Mouse (Mus musculus) kidney, postnatal 4 days (tissue): ENCODE data around the gene Hnrnpab.

Experiments used
- DNase-seq, 2 experiments: peaks; one replicate each; pipeline ENCODE4 v3.0.0; 2021; ENCODE audit warnings: mixed read lengths in 2 of 2

Hnrnpab gene

DNA sequence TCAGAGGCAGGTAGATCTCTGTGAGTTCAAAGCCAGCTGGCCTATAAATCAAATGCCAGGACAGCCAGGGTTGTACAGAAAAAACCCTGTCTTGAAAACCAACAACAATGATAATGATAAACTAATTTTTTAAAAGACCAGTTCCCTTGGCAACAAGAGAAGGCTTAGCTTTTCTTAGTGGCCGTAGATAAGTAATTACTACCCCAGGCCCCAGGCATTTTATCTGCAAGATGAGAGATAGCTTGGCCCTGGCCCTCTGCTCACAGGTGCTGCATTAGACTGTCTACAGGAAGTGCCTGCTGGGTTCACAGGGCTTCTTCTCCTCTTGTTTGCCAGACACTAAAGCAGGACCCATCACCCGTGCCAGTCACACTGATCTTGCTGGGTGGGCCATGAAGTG is 51.6 kb downstream of the Hnrnpab start:
- DNase-seq = no peak

DNA sequence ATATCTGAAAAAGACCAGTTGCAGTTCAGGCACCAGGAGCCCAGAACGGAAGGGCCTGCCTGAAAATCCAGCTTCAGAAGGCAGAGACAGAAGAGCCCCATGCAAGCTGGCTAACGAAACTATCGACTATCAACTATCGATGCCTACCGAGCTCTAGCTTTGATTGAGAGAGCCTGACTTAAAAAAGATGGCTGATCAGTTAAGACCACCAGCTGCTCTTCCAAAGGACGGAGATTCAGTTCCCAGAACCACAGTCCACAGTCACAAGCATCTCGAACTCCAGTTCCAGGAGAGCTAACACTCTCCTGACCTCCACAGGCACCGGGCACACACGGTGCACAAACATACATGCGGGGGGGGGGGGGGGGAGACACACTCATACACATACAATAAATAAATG is 52.1 kb downstream of the Hnrnpab start:
- no peak for DNase-seq

DNA sequence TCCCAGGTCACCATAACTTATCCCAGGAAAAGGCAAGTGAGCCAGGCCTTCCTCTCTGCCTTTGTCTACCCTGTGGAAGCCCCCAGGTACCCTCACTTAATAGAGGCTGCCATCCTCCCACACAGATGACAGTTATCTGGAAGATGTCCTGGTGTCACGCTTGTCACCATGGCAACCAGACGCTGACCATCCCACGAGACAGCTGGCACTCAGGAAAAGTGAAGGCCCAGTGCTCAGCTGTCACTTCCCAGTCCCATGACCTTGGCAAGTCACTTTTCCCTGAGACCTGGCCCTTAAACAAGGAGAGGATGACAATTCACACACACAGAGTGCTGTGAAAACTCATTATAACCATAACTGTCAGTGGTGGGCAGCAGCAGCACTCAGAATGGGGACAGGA is 54.6 kb downstream of the Hnrnpab start:
- DNase-seq = no peak

DNA sequence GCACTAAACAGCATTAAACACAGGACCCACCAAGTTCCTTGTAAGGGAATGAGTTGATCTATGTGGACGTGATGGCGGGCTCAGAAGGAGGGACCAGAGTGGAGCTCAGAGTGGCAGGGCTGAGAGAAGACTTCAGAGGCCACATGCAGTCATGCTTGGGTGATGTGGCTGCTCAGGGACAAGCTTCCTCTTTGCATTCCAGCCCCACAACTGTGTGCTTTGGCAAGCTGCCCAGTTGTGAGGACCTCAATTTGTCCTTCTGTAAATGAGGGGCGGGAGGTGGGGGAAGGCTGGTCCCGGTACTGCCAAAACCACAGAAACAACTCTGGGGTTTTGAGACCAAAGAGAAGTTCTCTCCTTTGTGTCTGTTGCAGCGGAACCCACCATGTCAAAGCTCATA is 55.4 kb downstream of the Hnrnpab start:
- peak; percentile 63 to 71 for DNase-seq
